Mouse (Mus musculus): ENCODE data around the gene Ppfia3. TPM values are rescaled to one million over a fixed set of nuclear protein-coding genes. Genes with fewer than 3 reads are reported as not detected.

Ppfia3 gene
- polyA plus RNA-seq, 1 experiment = not detected

GRCm38 (mm10) chr7:45408949-45409348, 42.1 kb upstream of the Ppfia3 start:
- Histone ChIP-seq H3K27ac (ENCODE audit: control insufficient read depth, insufficient read depth, low read depth, low read length, poor library complexity) (no peak overlapping the region), H3K4me1 (ENCODE audit: control insufficient read depth, insufficient read depth, low read length) (no peaks in the 10 kb centered on the region), H3K4me3 (replicated peaks; ENCODE audit: control insufficient read depth, low read depth, low read length) (no peak overlapping the region)
- TF ChIP-seq POLR2A (IDR thresholded peaks at IDR 0.05; ENCODE audit: borderline replicate concordance, control insufficient read depth, low read depth, low read length) (no peak), CTCF (IDR thresholded peaks at IDR 0.05; ENCODE audit: control insufficient read depth, insufficient read depth, low read length) (no peak)
- WGBS = 85% methylated on average over 17 of the region's 17 CpGs

GRCm38 (mm10) chr7:45408351-45408750, 41.5 kb upstream of the Ppfia3 start:
- WGBS = 71% methylated on average over 7 of the region's 7 CpGs
- TF ChIP-seq CTCF (IDR thresholded peaks at IDR 0.05; ENCODE audit: control insufficient read depth, insufficient read depth, low read length) (no peak), POLR2A (IDR thresholded peaks at IDR 0.05; ENCODE audit: borderline replicate concordance, control insufficient read depth, low read depth, low read length) (no peak)
- H3K4me1 ChIP-seq (ENCODE audit: control insufficient read depth, insufficient read depth, low read length) = no peaks in the 10 kb centered on the region
- no peak overlapping the region for H3K4me3 ChIP-seq (replicated peaks; ENCODE audit: control insufficient read depth, low read depth, low read length)
- H3K27ac ChIP-seq (ENCODE audit: control insufficient read depth, insufficient read depth, low read depth, low read length, poor library complexity) = no peak overlapping the region

- no peak for TF ChIP-seq CTCF (IDR thresholded peaks at IDR 0.05; ENCODE audit: control insufficient read depth, insufficient read depth, low read length)
- no peak for TF ChIP-seq POLR2A (IDR thresholded peaks at IDR 0.05; ENCODE audit: borderline replicate concordance, control insufficient read depth, low read depth, low read length)
- WGBS = 80% methylated on average over 10 of the region's 10 CpGs
- Histone ChIP-seq H3K4me3 (replicated peaks; ENCODE audit: control insufficient read depth, low read depth, low read length) (no peak overlapping the region), H3K4me1 (ENCODE audit: control insufficient read depth, insufficient read depth, low read length) (no peaks in the 10 kb centered on the region), H3K27ac (ENCODE audit: control insufficient read depth, insufficient read depth, low read depth, low read length, poor library complexity) (no peak overlapping the region)
These were observed 41.0 kb upstream of the Ppfia3 start for GRCm38 (mm10) chr7:45407836-45408235.

GRCm38 (mm10) chr7:45406157-45407156, 39.6 kb upstream of the Ppfia3 start:
- Histone ChIP-seq H3K4me3 (replicated peaks; ENCODE audit: control insufficient read depth, low read depth, low read length) (no peak overlapping the region), H3K4me1 (ENCODE audit: control insufficient read depth, insufficient read depth, low read length) (no peaks in the 10 kb centered on the region), H3K27ac (ENCODE audit: control insufficient read depth, insufficient read depth, low read depth, low read length, poor library complexity) (no peak overlapping the region)
- 2% methylated on average over 114 of the region's 114 CpGs for WGBS
- TF ChIP-seq CTCF (IDR thresholded peaks at IDR 0.05; ENCODE audit: control insufficient read depth, insufficient read depth, low read length) (no peak), POLR2A (IDR thresholded peaks at IDR 0.05; ENCODE audit: borderline replicate concordance, control insufficient read depth, low read depth, low read length) (no peak)

- H3K27ac ChIP-seq (ENCODE audit: control insufficient read depth, insufficient read depth, low read depth, low read length, poor library complexity) = no peak within 1 kb of the TSS
- no peaks in the 10 kb centered on the region for H3K4me1 ChIP-seq (ENCODE audit: control insufficient read depth, insufficient read depth, low read length)
- no peak for TF ChIP-seq POLR2A (IDR thresholded peaks at IDR 0.05; ENCODE audit: borderline replicate concordance, control insufficient read depth, low read depth, low read length)
- TF ChIP-seq CTCF (IDR thresholded peaks at IDR 0.05; ENCODE audit: control insufficient read depth, insufficient read depth, low read length) = peak; percentile 90
- no peak within 1 kb of the TSS for H3K4me3 ChIP-seq (replicated peaks; ENCODE audit: control insufficient read depth, low read depth, low read length)
- 8% methylated on average over 28 of the region's 28 CpGs for WGBS
These were observed 38.6 kb upstream of the Ppfia3 start, which contains the start of gene Kcna7 for GRCm38 (mm10) chr7:45405091-45406075. Gene Kcna7, plus strand, starts transcription at chr7:45405653.

- Histone ChIP-seq H3K4me3 (replicated peaks; ENCODE audit: control insufficient read depth, low read depth, low read length) (no peak overlapping the region), H3K4me1 (ENCODE audit: control insufficient read depth, insufficient read depth, low read length) (no peaks in the 10 kb centered on the region), H3K27ac (ENCODE audit: control insufficient read depth, insufficient read depth, low read depth, low read length, poor library complexity) (no peak overlapping the region)
- TF ChIP-seq POLR2A (IDR thresholded peaks at IDR 0.05; ENCODE audit: borderline replicate concordance, control insufficient read depth, low read depth, low read length) = no peak
- TF ChIP-seq CTCF (IDR thresholded peaks at IDR 0.05; ENCODE audit: control insufficient read depth, insufficient read depth, low read length) = peak; percentile 56
- 30% methylated on average over 6 of the region's 6 CpGs for WGBS
These were observed 36.9 kb upstream of the Ppfia3 start for GRCm38 (mm10) chr7:45403532-45404261.

GRCm38 (mm10) chr7:45401521-45402085, 34.8 kb upstream of the Ppfia3 start:
- TF ChIP-seq CTCF (IDR thresholded peaks at IDR 0.05; ENCODE audit: control insufficient read depth, insufficient read depth, low read length) (no peak), POLR2A (IDR thresholded peaks at IDR 0.05; ENCODE audit: borderline replicate concordance, control insufficient read depth, low read depth, low read length) (no peak)
- Histone ChIP-seq H3K4me1 (ENCODE audit: control insufficient read depth, insufficient read depth, low read length) (no peaks in the 10 kb centered on the region), H3K4me3 (replicated peaks; ENCODE audit: control insufficient read depth, low read depth, low read length) (no peak overlapping the region), H3K27ac (ENCODE audit: control insufficient read depth, insufficient read depth, low read depth, low read length, poor library complexity) (no peak overlapping the region)
- WGBS = 75% methylated on average over 10 of the region's 10 CpGs

Data from bone marrow, adult 2 months (tissue).